Mouse (Mus musculus): ENCODE data around the gene Slc22a16. TPM values are rescaled to one million over a fixed set of nuclear protein-coding genes. Genes with fewer than 3 reads are reported as not detected.
"Not testable (repeated sequence)": the region's sequence is repeated elsewhere in the genome, so short reads cannot be mapped to it uniquely, and the experiment has no call there.

Gene Slc22a16
- polyA plus RNA-seq, 1 experiment from 2014 or later, result not detected

- H3K9ac ChIP-seq (replicated peaks), result no peak overlapping the region
- no peak for ATAC-seq
- WGBS, result 75% methylated on average over 3 of the region's 3 CpGs
- no peaks in the 10 kb centered on the region for H3K36me3 ChIP-seq
- no peak overlapping the region for H3K4me2 ChIP-seq (replicated peaks)
- H3K27ac ChIP-seq, result no peak overlapping the region
- H3K4me1 ChIP-seq (replicated peaks), result no peaks in the 10 kb centered on the region
- H3K9me3 ChIP-seq, result peaks cover 9% of the 10 kb centered on the region
- no peak overlapping the region for H3K4me3 ChIP-seq (replicated peaks)
- H3K27me3 ChIP-seq, result peaks cover 3% of the 10 kb centered on the region; the same call in 1 of the 2 replicates
Measured at GRCm38 (mm10) chr10:40530661-40531060, 39.5 kb upstream of the Slc22a16 start.

GRCm38 (mm10) chr10:40532586-40532985, 37.5 kb upstream of the Slc22a16 start:
- H3K27me3 ChIP-seq; H3K4me1 ChIP-seq (replicated peaks); H3K4me3 ChIP-seq (replicated peaks); H3K9ac ChIP-seq (replicated peaks); ATAC-seq; H3K36me3 ChIP-seq; H3K9me3 ChIP-seq; H3K27ac ChIP-seq; H3K4me2 ChIP-seq (replicated peaks): not testable (repeated sequence)
- WGBS, result 93% methylated on average over 4 of the region's 4 CpGs

GRCm38 (mm10) chr10:40541351-40541750, 28.8 kb upstream of the Slc22a16 start:
- Histone ChIP-seq H3K4me1 (replicated peaks) (no peaks in the 10 kb centered on the region), H3K27ac (no peak overlapping the region), H3K27me3 (no peaks in the 10 kb centered on the region), H3K4me2 (replicated peaks) (no peak overlapping the region), H3K9me3 (peaks cover 8% of the 10 kb centered on the region; the same call in 1 of the 2 replicates), H3K9ac (replicated peaks) (no peak overlapping the region), H3K4me3 (replicated peaks) (no peak overlapping the region), H3K36me3 (no peaks in the 10 kb centered on the region)
- no peak for ATAC-seq
- WGBS, result 81% methylated on average over 6 of the region's 6 CpGs

GRCm38 (mm10) chr10:40549317-40549716, 20.8 kb upstream of the Slc22a16 start:
- Histone ChIP-seq H3K9ac (replicated peaks) (no peak overlapping the region), H3K4me2 (replicated peaks) (no peak overlapping the region), H3K27me3 (no peaks in the 10 kb centered on the region), H3K4me3 (replicated peaks) (no peak overlapping the region), H3K9me3 (no peaks in the 10 kb centered on the region), H3K27ac (no peak overlapping the region), H3K4me1 (replicated peaks) (no peaks in the 10 kb centered on the region), H3K36me3 (no peaks in the 10 kb centered on the region)
- no peak for ATAC-seq
- 84% methylated on average over 2 of the region's 2 CpGs for WGBS

GRCm38 (mm10) chr10:40551801-40552200, 18.3 kb upstream of the Slc22a16 start:
- Histone ChIP-seq H3K27ac (no peak overlapping the region), H3K36me3 (no peaks in the 10 kb centered on the region), H3K4me3 (replicated peaks) (no peak overlapping the region), H3K27me3 (no peaks in the 10 kb centered on the region), H3K9me3 (no peaks in the 10 kb centered on the region), H3K9ac (replicated peaks) (no peak overlapping the region), H3K4me1 (replicated peaks) (no peaks in the 10 kb centered on the region), H3K4me2 (replicated peaks) (no peak overlapping the region)
- WGBS, result 83% methylated on average over 2 of the region's 2 CpGs
- ATAC-seq, result no peak

- not testable (repeated sequence) for H3K4me1 ChIP-seq (replicated peaks); ATAC-seq; H3K4me2 ChIP-seq (replicated peaks); H3K9ac ChIP-seq (replicated peaks); H3K36me3 ChIP-seq; H3K27ac ChIP-seq; H3K4me3 ChIP-seq (replicated peaks); H3K9me3 ChIP-seq; H3K27me3 ChIP-seq
- 95% methylated on average over 6 of the region's 6 CpGs for WGBS
Measured at GRCm38 (mm10) chr10:40565695-40566094, 4.4 kb upstream of the Slc22a16 start.

- Histone ChIP-seq H3K4me1 (replicated peaks) (no peaks in the 10 kb centered on the region), H3K27ac (no peak overlapping the region), H3K36me3 (no peaks in the 10 kb centered on the region), H3K27me3 (no peaks in the 10 kb centered on the region), H3K4me2 (replicated peaks) (no peak overlapping the region), H3K4me3 (replicated peaks) (no peak overlapping the region), H3K9me3 (no peaks in the 10 kb centered on the region), H3K9ac (replicated peaks) (no peak overlapping the region)
- 90% methylated on average over 7 of the region's 7 CpGs for WGBS
- ATAC-seq, result no peak
Measured at GRCm38 (mm10) chr10:40575912-40576634, 5.9 kb downstream of the Slc22a16 start.

- Histone ChIP-seq H3K4me1 (replicated peaks) (no peaks in the 10 kb centered on the region), H3K4me3 (replicated peaks) (no peak overlapping the region), H3K36me3 (no peaks in the 10 kb centered on the region), H3K9ac (replicated peaks) (no peak overlapping the region), H3K27ac (no peak overlapping the region), H3K9me3 (no peaks in the 10 kb centered on the region), H3K4me2 (replicated peaks) (no peak overlapping the region), H3K27me3 (no peaks in the 10 kb centered on the region)
- ATAC-seq, result no peak
- 81% methylated on average over 8 of the region's 8 CpGs for WGBS
Measured at GRCm38 (mm10) chr10:40583584-40584255, 13.6 kb downstream of the Slc22a16 start.

GRCm38 (mm10) chr10:40592186-40592585, 22.1 kb downstream of the Slc22a16 start:
- no peaks in the 10 kb centered on the region for H3K36me3 ChIP-seq
- ATAC-seq, result no peak
- no peak overlapping the region for H3K4me3 ChIP-seq (replicated peaks)
- H3K9ac ChIP-seq (replicated peaks), result no peak overlapping the region
- WGBS, result 73% methylated on average over 7 of the region's 7 CpGs
- no peak overlapping the region for H3K4me2 ChIP-seq (replicated peaks)
- no peak overlapping the region for H3K27ac ChIP-seq
- no peaks in the 10 kb centered on the region for H3K27me3 ChIP-seq
- H3K4me1 ChIP-seq (replicated peaks), result no peaks in the 10 kb centered on the region
- no peaks in the 10 kb centered on the region for H3K9me3 ChIP-seq

GRCm38 (mm10) chr10:40597177-40597576, 27.0 kb downstream of the Slc22a16 start:
- no peaks in the 10 kb centered on the region for H3K9me3 ChIP-seq
- no peak for ATAC-seq
- whole genome bisulfite sequencing, result 96% methylated on average over 3 of the region's 3 CpGs

GRCm38 (mm10) chr10:40604706-40605394, 34.7 kb downstream of the Slc22a16 start:
- Histone ChIP-seq H3K27ac (no peak overlapping the region), H3K4me2 (replicated peaks) (no peak overlapping the region), H3K27me3 (no peaks in the 10 kb centered on the region), H3K9ac (replicated peaks) (no peak overlapping the region), H3K4me3 (replicated peaks) (no peak overlapping the region), H3K36me3 (no peaks in the 10 kb centered on the region), H3K9me3 (peaks cover 15% of the 10 kb centered on the region), H3K4me1 (replicated peaks) (0 out of 2 replicates have a peak, but pooled peaks cover 3% of the 10 kb centered on the region)
- 56% methylated on average over 6 of the region's 6 CpGs for WGBS
- ATAC-seq, result peak; percentile 20; the same call in 1 of the 2 replicates

More at GRCm38 (mm10) chr10:40597177-40597576, 27.0 kb downstream of the Slc22a16 start:
- Histone ChIP-seq H3K27ac (no peak overlapping the region), H3K27me3 (no peaks in the 10 kb centered on the region), H3K4me2 (replicated peaks) (no peak overlapping the region), H3K36me3 (no peaks in the 10 kb centered on the region), H3K9ac (replicated peaks) (no peak overlapping the region), H3K4me3 (replicated peaks) (no peak overlapping the region), H3K4me1 (replicated peaks) (no peaks in the 10 kb centered on the region)

GRCm38 (mm10) chr10:40617973-40618372, 47.8 kb downstream of the Slc22a16 start:
- Histone ChIP-seq H3K4me3 (replicated peaks) (no peak overlapping the region), H3K27me3 (no peaks in the 10 kb centered on the region), H3K27ac (no peak overlapping the region), H3K9me3 (no peaks in the 10 kb centered on the region), H3K4me2 (replicated peaks) (no peak overlapping the region), H3K36me3 (no peaks in the 10 kb centered on the region), H3K9ac (replicated peaks) (no peak overlapping the region), H3K4me1 (replicated peaks) (no peaks in the 10 kb centered on the region)
- no peak for ATAC-seq
